Mouse (Mus musculus) sigmoid colon, adult 10 weeks (tissue): Measurements from ENCODE around the gene Ear10. TPM values are rescaled to one million over a fixed set of nuclear protein-coding genes. Genes with fewer than 3 reads are reported as not detected.

Source experiments
- polyA plus RNA-seq: library from polyadenylated mRNA; stranded (reverse); fragments of 350-450 nt; fragmentation: Illumina TruSeq; extraction: RNeasy Lipid Tissue Mini Kit (QIAGEN cat#74804); gene quantifications from one replicate; pipeline ENCODE4 v1.2.3, GENCODE M21; 2014; ENCODE audit warnings: low read depth, low replicate concordance

Ear10 gene
- polyA plus RNA-seq = not detected

GRCm38 (mm10) chr14:43923459-43923858, at the start of gene Ear10:
Gene Ear10, minus strand, starts transcription at chr14:43923559.

GRCm38 (mm10) chr14:43956769-43957168, 33.4 kb upstream of the Ear10 start, which contains the start of gene Ang5:
Gene Ang5, plus strand, starts transcription at chr14:43957069.

GRCm38 (mm10) chr14:43924688-43925403, 1.5 kb upstream of the Ear10 start, which contains the start of gene Gm8113:
Gene Gm8113, plus strand, starts transcription at chr14:43925390.

GRCm38 (mm10) chr14:43875417-43875816, 47.9 kb downstream of the Ear10 start, which contains the start of gene Ear1:
Gene Ear1, minus strand, starts transcription at chr14:43875517.

Other genes with a start within 250 kb of the Ear10 start
- gene Gm8165, start 246.4 kb downstream of the Ear10 start, polyA plus RNA-seq = not detected
- 4.6 TPM for gene Gm7324, start 225.7 kb downstream of the Ear10 start, polyA plus RNA-seq
- gene Gm16506, start 196.1 kb downstream of the Ear10 start, polyA plus RNA-seq = not detected
- gene Gm6526, start 175.7 kb downstream of the Ear10 start, polyA plus RNA-seq = not detected
- gene Gm8180, start 138.8 kb downstream of the Ear10 start, polyA plus RNA-seq = not detected
- gene Ear1, start 48.0 kb downstream of the Ear10 start, polyA plus RNA-seq = not detected
- 1.3 TPM for gene Gm8113, start 1.8 kb upstream of the Ear10 start, polyA plus RNA-seq
- not detected for gene Ang5, start 33.5 kb upstream of the Ear10 start, polyA plus RNA-seq
- gene Ang6, start 78.7 kb upstream of the Ear10 start, polyA plus RNA-seq = not detected
- gene Ear2, start 179.1 kb upstream of the Ear10 start, polyA plus RNA-seq = 3.8 TPM
- not detected for gene Gm3327, start 200.3 kb upstream of the Ear10 start, polyA plus RNA-seq